Mouse (Mus musculus) heart, postnatal 0 days (tissue): ENCODE data around the gene Arhgap24.

Experiments
- CTCF ChIP-seq: IDR thresholded peaks from 2 replicates; pipeline ENCODE4 v1.5.1; 2016; ENCODE audit warnings: antibody characterized with exemption, control low read depth, low read depth
- EP300 ChIP-seq: IDR thresholded peaks from 2 replicates; pipeline ENCODE4 v1.6.1; 2016; ENCODE audit warnings: antibody characterized with exemption, low read depth

DNA sequence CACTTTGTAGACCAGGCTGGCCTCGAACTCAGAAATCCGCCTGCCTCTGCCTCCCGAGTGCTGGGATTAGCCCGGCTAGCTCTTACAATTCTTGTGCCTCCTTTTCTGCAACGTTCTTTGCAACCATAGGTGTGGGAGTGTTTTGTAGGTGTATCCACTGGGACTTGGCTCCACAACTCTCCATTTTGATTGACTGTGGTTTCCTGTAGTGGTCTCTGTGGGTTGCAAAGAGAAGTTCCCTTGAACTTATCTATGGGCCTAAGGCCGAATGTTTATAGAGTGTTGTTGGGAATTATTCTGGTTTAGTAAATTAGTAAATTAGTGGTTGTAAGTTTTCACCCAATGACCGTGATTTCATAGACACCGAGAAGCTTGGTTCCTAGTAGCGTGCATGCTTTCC is 33.8 kb upstream of the Arhgap24 start:
- no peak for TF ChIP-seq CTCF
- no peak for TF ChIP-seq EP300
